Mouse (Mus musculus) lung, postnatal 0 days (tissue): ENCODE measurements around the gene Kdm5b.

Experiments
- CTCF ChIP-seq: IDR thresholded peaks from 2 replicates; pipeline ENCODE4 v1.5.1; 2016; ENCODE audit warnings: antibody characterized with exemption, mild to moderate bottlenecking
- EP300 ChIP-seq: IDR thresholded peaks from 2 replicates; pipeline ENCODE4 v1.6.1; 2016; ENCODE audit warnings: antibody characterized with exemption, mild to moderate bottlenecking, control low read depth

- TF ChIP-seq CTCF (no peak), EP300 (no peak)
These were observed 45.7 kb downstream of the Kdm5b start for GRCm38 (mm10) chr1:134605670-134606069.
